Mouse (Mus musculus): ENCODE data around the gene Pycr2.
"Not testable (repeated sequence)": the region's sequence is repeated elsewhere in the genome, so short reads cannot be mapped to it uniquely, and the experiment has no call there.

Pycr2 gene

DNA sequence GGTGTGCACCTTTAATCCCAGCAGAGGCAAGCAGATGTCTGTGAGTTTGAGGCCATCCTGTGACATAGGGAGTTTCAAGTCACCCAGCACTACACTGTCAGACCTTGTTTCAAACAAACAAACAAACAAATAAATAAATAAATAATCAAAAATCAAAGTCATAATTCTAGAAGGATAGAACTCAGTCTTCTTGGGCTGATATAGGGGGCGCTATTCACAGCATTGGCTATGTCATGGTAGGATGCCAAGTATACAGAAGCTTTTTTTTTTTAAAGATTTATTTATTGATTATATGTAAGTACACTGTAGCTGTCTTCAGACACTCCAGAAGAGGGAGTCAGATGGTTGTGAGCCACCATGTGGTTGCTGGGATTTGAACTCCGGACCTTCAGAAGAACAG, 34.7 kb downstream of the Pycr2 start:
- intact Hi-C loops (cut with DNase I): not testable (repeated sequence)

GRCm38 (mm10) chr1:180940776-180941460, 36.8 kb downstream of the Pycr2 start:
- intact Hi-C loops (cut with DNase I): no loop called here

GRCm38 (mm10) chr1:180941726-180942125, 37.6 kb downstream of the Pycr2 start:
- intact Hi-C loops (cut with DNase I): no loop called here

- intact Hi-C loops (cut with DNase I): no loop called here
These were observed 38.3 kb downstream of the Pycr2 start, which contains the start of gene Tmem63a for GRCm38 (mm10) chr1:180942166-180943031. Tmem63a (plus strand) TSS chr1:180942344.

DNA sequence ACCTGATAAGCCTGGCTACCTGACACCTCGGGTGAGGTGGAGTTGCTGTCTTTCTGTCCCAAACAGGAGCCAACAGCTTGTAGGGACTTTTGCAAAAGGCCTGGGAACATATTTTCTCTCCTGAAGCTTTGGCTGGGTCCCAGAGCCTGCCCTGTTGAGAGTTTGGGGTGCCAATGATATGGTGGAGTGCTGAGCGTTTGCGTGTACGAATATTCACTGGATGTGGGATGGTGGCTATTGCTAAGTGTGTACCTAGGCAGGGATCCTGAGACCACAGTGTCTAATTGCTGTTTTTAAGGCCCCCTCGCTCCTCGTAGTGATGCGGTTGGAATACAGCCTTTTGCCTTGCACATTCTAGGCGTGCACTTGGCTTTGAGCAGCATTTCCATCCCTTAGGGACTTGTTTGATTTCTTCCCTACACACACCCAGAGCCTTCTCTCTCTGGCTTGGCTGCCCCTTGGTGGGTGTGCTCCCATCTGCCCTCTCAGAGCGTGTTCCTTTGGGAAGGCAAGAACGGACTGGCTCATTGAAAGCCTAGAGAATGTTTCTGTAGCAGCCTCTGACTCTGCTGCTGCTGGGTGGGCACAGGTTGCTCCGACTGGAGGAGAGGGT, 39.0 kb downstream of the Pycr2 start:
- intact Hi-C loops (cut with DNase I): no loop called here

- intact Hi-C loops (cut with DNase I): no loop called here
These were observed 39.8 kb downstream of the Pycr2 start for GRCm38 (mm10) chr1:180943896-180944295.

GRCm38 (mm10) chr1:180944553-180944952, 40.5 kb downstream of the Pycr2 start:
- intact Hi-C loops (cut with DNase I): no loop called here

- intact Hi-C loops (cut with DNase I): no loop called here
These were observed 41.2 kb downstream of the Pycr2 start for GRCm38 (mm10) chr1:180945001-180945980.

GRCm38 (mm10) chr1:180946448-180946847, 42.4 kb downstream of the Pycr2 start:
- intact Hi-C loops (cut with DNase I): no loop called here

DNA sequence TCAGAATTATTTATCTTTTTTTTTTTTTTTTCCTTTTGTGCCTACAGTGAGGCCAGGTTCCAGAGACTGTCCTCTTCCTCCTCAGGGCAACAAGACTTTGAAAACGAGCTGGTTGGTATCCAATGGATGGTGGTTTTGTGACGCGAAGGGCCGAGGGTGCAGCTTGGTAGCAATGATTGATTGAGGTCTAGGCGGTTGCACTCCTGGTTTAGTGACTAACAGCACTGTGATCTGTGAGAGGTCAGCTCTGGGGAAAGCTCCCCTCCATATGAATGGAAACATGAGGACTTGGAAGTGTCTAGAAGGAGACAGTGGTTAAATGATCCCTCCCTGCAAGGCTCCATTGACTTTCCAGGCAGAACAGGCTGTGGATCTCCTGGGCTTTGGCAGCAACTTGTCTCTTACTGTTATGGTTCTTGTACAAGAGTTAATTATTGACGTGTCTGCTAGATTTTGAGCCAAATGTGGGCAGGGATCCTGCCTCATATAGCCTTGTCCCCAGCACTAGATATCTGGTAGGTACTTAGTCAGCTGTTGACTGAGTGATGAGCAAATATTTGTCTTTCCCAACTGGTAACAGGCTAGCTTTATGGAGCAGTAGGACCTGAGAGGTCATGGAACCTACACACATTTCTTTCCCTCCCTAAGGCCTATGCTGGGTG, 48.1 kb downstream of the Pycr2 start:
- intact Hi-C loops (cut with DNase I): no loop called here

DNA sequence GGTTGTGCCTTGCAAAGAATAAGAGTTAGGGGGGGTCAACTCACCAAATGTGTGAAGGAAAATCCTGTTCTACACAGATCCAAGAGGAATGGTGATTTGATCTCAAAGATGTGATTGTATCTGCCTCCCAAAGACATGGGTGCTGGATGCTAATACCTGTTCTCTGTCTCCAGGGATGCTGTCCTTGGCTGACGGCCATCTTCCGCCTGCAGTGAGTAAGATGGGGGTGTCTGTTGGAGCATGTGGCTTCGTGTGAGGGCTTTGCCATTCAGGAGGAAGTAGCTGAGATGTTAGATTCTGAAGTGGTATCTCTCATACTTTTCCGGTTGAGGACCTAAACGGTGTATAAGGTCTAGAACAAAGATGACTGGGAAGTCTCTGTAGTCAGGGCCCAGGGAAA, 48.7 kb downstream of the Pycr2 start:
- intact Hi-C loops (cut with DNase I): no loop called here

DNA sequence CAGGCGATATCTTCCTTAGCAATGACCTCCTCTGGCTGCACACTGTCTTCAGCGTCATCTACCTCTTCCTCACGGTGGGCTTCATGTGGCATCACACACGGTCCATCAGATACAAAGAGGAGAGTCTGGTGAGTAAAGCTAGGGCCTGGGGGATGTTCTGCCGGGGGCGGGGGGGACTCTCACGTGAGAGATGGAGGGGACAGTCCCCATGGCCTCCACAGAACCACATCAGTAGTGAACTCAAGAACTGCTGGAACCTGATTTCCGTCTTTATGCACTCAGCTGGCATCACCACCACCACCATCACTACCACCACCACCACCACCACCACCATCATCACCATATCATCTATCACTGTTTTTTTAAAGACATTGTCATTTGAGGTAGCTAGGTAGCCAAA, 52.3 kb downstream of the Pycr2 start:
- intact Hi-C loops (cut with DNase I): no loop called here

- intact Hi-C loops (cut with DNase I): no loop called here
These were observed 52.9 kb downstream of the Pycr2 start for GRCm38 (mm10) chr1:180956973-180957381.
